Mouse (Mus musculus) layer of hippocampus, postnatal 14 days (tissue): Measurements from ENCODE around the gene Anapc1. TPM values are rescaled to one million over a fixed set of nuclear protein-coding genes. Genes with fewer than 3 reads are reported as not detected.

Experiments
- DNase-seq, 2 experiments: peaks; one replicate each; pipeline ENCODE4 v3.0.0; 2021 to 2022; ENCODE audit warnings: low spot score in 2 of 2, mixed read lengths in 1 of 2
- total RNA-seq, 2 experiments: library from RNA; stranded (reverse); gene quantifications; 2 replicates each; pipeline ENCODE4 v1.2.3; 2021

Anapc1 gene
- total RNA-seq, 2 experiments from 2014 or later = 70.0 to 70.5 TPM

- no peak for DNase-seq
These were observed 119.2 kb downstream of the Anapc1 start for GRCm38 (mm10) chr2:128568018-128568417.

GRCm38 (mm10) chr2:128566304-128567147 is 120.7 kb downstream of the Anapc1 start:
- no peak for DNase-seq

GRCm38 (mm10) chr2:128565904-128566303 is 121.3 kb downstream of the Anapc1 start:
- no peak for DNase-seq

GRCm38 (mm10) chr2:128564195-128564594 is 123.0 kb downstream of the Anapc1 start:
- DNase-seq = no peak

Other genes with a start within 250 kb of the Anapc1 start
- gene Spdye4c, start 96.2 kb downstream of the Anapc1 start, total RNA-seq = not detected
- gene Mertk, start 11.6 kb upstream of the Anapc1 start, total RNA-seq = 10 to 100 TPM; 28.8 to 33.0 TPM
- 10 to 100 TPM; 29.8 to 34.7 TPM for gene Tmem87b, start 130.7 kb upstream of the Anapc1 start, total RNA-seq
- gene Fbln7, start 175.6 kb upstream of the Anapc1 start, total RNA-seq = 1 to 10 TPM; 1.9 to 2.3 TPM